Mouse (Mus musculus) heart, adult 2 months (tissue): ENCODE measurements around the gene Best1. TPM values are rescaled to one million over a fixed set of nuclear protein-coding genes. Genes with fewer than 3 reads are reported as not detected.

ENCODE experiments used
- DNase-seq, 2 experiments: peaks; one replicate each; pipeline ENCODE4 v3.0.0; 2021
- H3K27ac ChIP-seq: fragments of 200-600 bp; 2 replicates; pipeline ENCODE4 v1.8.1; 2022
- H3K27me3 ChIP-seq: fragments of 200-500 bp; 2 replicates; pipeline ENCODE4 v1.6.1; 2012; ENCODE audit warnings: mild to moderate bottlenecking, low read length, inconsistent platforms, mixed read lengths; ENCODE audit not compliant: control insufficient read depth, insufficient read depth
- H3K36me3 ChIP-seq: fragments of 200-500 bp; 2 replicates; pipeline ENCODE4 v1.6.1; 2012; ENCODE audit warnings: low read length, inconsistent platforms; ENCODE audit not compliant: control insufficient read depth, insufficient read depth
- H3K4me1 ChIP-seq: fragments of 200-500 bp; 2 replicates; pipeline ENCODE4 v1.6.1; 2011; ENCODE audit warnings: low read length; ENCODE audit not compliant: control insufficient read depth, insufficient read depth
- H3K4me3 ChIP-seq: fragments of 200-600 bp; 2 replicates; pipeline ENCODE4 v1.8.1; 2022
- H3K79me2 ChIP-seq: fragments of 200-500 bp; replicated peaks from 2 replicates; pipeline ENCODE4 v1.6.1; 2012; ENCODE audit warnings: mild to moderate bottlenecking, inconsistent platforms, low read length, moderate library complexity, mixed read lengths; ENCODE audit not compliant: control insufficient read depth, insufficient read depth
- H3K9ac ChIP-seq: fragments of 200-500 bp; 2 replicates; pipeline ENCODE4 v1.6.1; 2012; ENCODE audit warnings: low read depth, mild to moderate bottlenecking, control low read depth, inconsistent platforms, low read length, mixed read lengths
- CTCF ChIP-seq: fragments of 200-600 bp; IDR thresholded peaks from 2 replicates; pipeline ENCODE4 v1.8.1; 2022; ENCODE audit warnings: antibody characterized with exemption, mild to moderate bottlenecking, moderate library complexity
- EP300 ChIP-seq: fragments of 200-500 bp; IDR thresholded peaks from 2 replicates; pipeline ENCODE4 v1.6.1; 2011; ENCODE audit warnings: low read depth, low read length, control low read depth; ENCODE audit not compliant: insufficient read depth
- POLR2A ChIP-seq: fragments of 200-500 bp; IDR thresholded peaks from 2 replicates; pipeline ENCODE4 v1.6.1; 2011; ENCODE audit warnings: mild to moderate bottlenecking, low read depth, low read length, control low read depth; ENCODE audit not compliant: insufficient read depth
- WGBS: fragments of 180-500 bp; shearing (Covaris S2); methylation state at CpG from one replicate; pipeline ENCODE4 v1.1.7; 2018; 5-methylcytosine and 5-hydroxymethylcytosine counted together
- intact Hi-C: fragments of 180-260 bp; cut with DNase I; formaldehyde crosslinking; loops from one replicate; pipeline ENCODE4 v1.15.1; 2025
- polyA plus RNA-seq: library from polyadenylated mRNA; depleted of rRNA; stranded (reverse); fragments of >200 nt; gene quantifications from 2 replicates; pipeline ENCODE4 v1.2.3, GENCODE M21; 2012
- total RNA-seq, 2 experiments: library from RNA; stranded (reverse); gene quantifications; 2 replicates each; pipeline ENCODE4 v1.2.3; 2021

Gene Best1
- total and polyA plus RNA-seq, 3 experiments = 0.10 to 0.45 (median 0.11) TPM

GRCm38 (mm10) chr19:9968081-9968787, 33.2 kb downstream of the Best1 start:
- Histone ChIP-seq H3K36me3 (no peaks in the 10 kb centered on the region), H3K4me1 (no peaks in the 10 kb centered on the region), H3K79me2 (no peaks in the 10 kb centered on the region), H3K27ac (no peak overlapping the region), H3K4me3 (no peak overlapping the region), H3K9ac (no peak overlapping the region), H3K27me3 (no peaks in the 10 kb centered on the region)
- no peak for DNase-seq
- intact Hi-C loops = no loop called here
- WGBS = 90% methylated on average over 10 of the region's 10 CpGs
- TF ChIP-seq EP300 = no peak
- no peak for TF ChIP-seq CTCF
- no peak for TF ChIP-seq POLR2A

- 49% methylated on average over 2 of the region's 2 CpGs for WGBS
- no peaks in the 10 kb centered on the region for H3K4me1 ChIP-seq
- H3K36me3 ChIP-seq = no peaks in the 10 kb centered on the region
- intact Hi-C loops = no loop called here
- no peak overlapping the region for H3K27ac ChIP-seq
- DNase-seq = no peak
- no peaks in the 10 kb centered on the region for H3K27me3 ChIP-seq
- TF ChIP-seq POLR2A (no peak), EP300 (no peak), CTCF (no peak)
- no peaks in the 10 kb centered on the region for H3K79me2 ChIP-seq
- H3K4me3 ChIP-seq = no peak overlapping the region
- H3K9ac ChIP-seq = no peak overlapping the region
Observed at GRCm38 (mm10) chr19:9966096-9966867, 35.2 kb downstream of the Best1 start.

DNA sequence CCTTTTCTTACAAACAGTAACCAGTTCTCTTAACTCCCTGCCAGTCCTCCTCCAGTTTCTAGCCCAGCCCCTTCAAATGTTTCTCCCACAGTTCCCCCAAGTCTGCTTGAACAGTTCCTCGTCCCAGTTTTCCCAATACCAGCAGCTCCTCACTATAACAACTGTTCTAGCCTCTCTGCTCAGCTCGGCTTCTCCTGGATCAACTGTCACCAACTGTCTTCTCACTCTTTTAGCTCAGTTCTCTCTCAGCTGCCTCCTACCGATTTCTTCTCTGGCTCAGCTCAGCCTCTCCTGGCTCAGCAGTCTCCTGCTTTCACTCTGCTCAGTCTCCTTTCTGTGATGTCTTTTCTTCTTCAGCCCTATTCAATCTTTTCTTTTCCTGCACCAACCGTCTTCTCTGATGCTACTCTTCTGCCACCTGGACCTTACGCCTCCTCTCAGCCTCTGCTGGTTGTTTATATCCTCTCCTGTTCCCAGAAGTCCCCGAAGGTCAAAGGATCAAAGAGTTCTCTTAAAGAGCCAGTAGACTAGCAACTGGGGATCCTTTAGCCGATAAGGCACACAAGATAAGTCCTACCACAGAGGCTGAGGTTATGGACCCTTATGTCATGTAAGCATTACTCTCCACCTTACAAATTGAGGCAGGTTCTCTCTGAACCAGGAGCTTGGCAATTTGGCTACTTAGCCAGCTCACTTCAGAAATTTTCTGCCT, 37.1 kb downstream of the Best1 start:
- H3K4me3 ChIP-seq = no peak overlapping the region
- H3K27ac ChIP-seq = peak overlapping the region; percentile 43
- no peaks in the 10 kb centered on the region for H3K79me2 ChIP-seq
- no peaks in the 10 kb centered on the region for H3K36me3 ChIP-seq
- DNase-seq = no peak
- no peak overlapping the region for H3K9ac ChIP-seq
- no peaks in the 10 kb centered on the region for H3K27me3 ChIP-seq
- no peaks in the 10 kb centered on the region for H3K4me1 ChIP-seq
- intact Hi-C loops = no loop called here
- TF ChIP-seq POLR2A (0 out of 2 replicates have a peak, but pooled peaks have one; percentile 16), EP300 (no peak)
- 28% methylated on average over 7 of the region's 7 CpGs for WGBS

- intact Hi-C loops = no loop called here
Observed at GRCm38 (mm10) chr19:9960769-9961168, 40.7 kb downstream of the Best1 start.

GRCm38 (mm10) chr19:9957965-9958364, 43.5 kb downstream of the Best1 start:
- 88% methylated on average over 5 of the region's 5 CpGs for WGBS
- no peak overlapping the region for H3K4me3 ChIP-seq

More at GRCm38 (mm10) chr19:9960769-9961168, 40.7 kb downstream of the Best1 start:
- TF ChIP-seq EP300 (no peak), POLR2A (no peak), CTCF (no peak)
- no peak overlapping the region for H3K9ac ChIP-seq
- H3K36me3 ChIP-seq = no peaks in the 10 kb centered on the region
- H3K79me2 ChIP-seq = no peaks in the 10 kb centered on the region
- H3K27me3 ChIP-seq = no peaks in the 10 kb centered on the region
- no peak overlapping the region for H3K4me3 ChIP-seq
- 52% methylated on average over 5 of the region's 5 CpGs for WGBS
- H3K4me1 ChIP-seq = no peaks in the 10 kb centered on the region
- no peak overlapping the region for H3K27ac ChIP-seq
- DNase-seq = no peak

More at GRCm38 (mm10) chr19:9957965-9958364, 43.5 kb downstream of the Best1 start:
- no peaks in the 10 kb centered on the region for H3K27me3 ChIP-seq
- intact Hi-C loops = no loop called here
- no peak overlapping the region for H3K9ac ChIP-seq
- no peak for DNase-seq
- TF ChIP-seq POLR2A (no peak), EP300 (no peak), CTCF (no peak)
- H3K4me1 ChIP-seq = peaks cover 4% of the 10 kb centered on the region; the same call in 1 of the 2 replicates
- H3K36me3 ChIP-seq = no peaks in the 10 kb centered on the region
- no peaks in the 10 kb centered on the region for H3K79me2 ChIP-seq
- no peak overlapping the region for H3K27ac ChIP-seq
